Mouse (Mus musculus) heart, adult 9 months (tissue): ENCODE results near the gene Tmem178.
A peak's percentile ranks its signal among the peaks of the same experiment; 100 is the strongest.

Source experiments
- DNase-seq, 2 experiments: peaks; one replicate each; pipeline ENCODE4 v3.0.0; 2022; ENCODE audit warnings: low spot score in 2 of 2

The Tmem178 gene

GRCm38 (mm10) chr17:80997226-80997625 lies 52.8 kb downstream of the Tmem178 start:
- DNase-seq = no peak

- DNase-seq = no peak
Measured at GRCm38 (mm10) chr17:80998958-80999357, 54.5 kb downstream of the Tmem178 start.

- no peak for DNase-seq
Measured at GRCm38 (mm10) chr17:81001010-81001409, 56.6 kb downstream of the Tmem178 start.

GRCm38 (mm10) chr17:81001647-81002046 lies 57.2 kb downstream of the Tmem178 start:
- no peak for DNase-seq

- no peak for DNase-seq
Measured at GRCm38 (mm10) chr17:81002130-81002529, 57.7 kb downstream of the Tmem178 start.

GRCm38 (mm10) chr17:81004454-81004853 lies 60.0 kb downstream of the Tmem178 start:
- no peak for DNase-seq

- no peak for DNase-seq
Measured at GRCm38 (mm10) chr17:81005292-81005691, 60.9 kb downstream of the Tmem178 start.

GRCm38 (mm10) chr17:81009112-81009511 lies 64.7 kb downstream of the Tmem178 start:
- no peak for DNase-seq

- DNase-seq = no peak
Measured at GRCm38 (mm10) chr17:81010199-81010598, 65.8 kb downstream of the Tmem178 start.

- DNase-seq = no peak
Measured at GRCm38 (mm10) chr17:81010844-81011685, 66.6 kb downstream of the Tmem178 start.

GRCm38 (mm10) chr17:81015814-81016447 lies 71.5 kb downstream of the Tmem178 start:
- DNase-seq = peak; percentile 20 to 33

GRCm38 (mm10) chr17:81017132-81017531 lies 72.7 kb downstream of the Tmem178 start:
- DNase-seq = no peak

- DNase-seq = no peak
Measured at GRCm38 (mm10) chr17:81027331-81027730, 82.9 kb downstream of the Tmem178 start.

- no peak for DNase-seq
Measured at GRCm38 (mm10) chr17:81031830-81032442, 87.5 kb downstream of the Tmem178 start.

GRCm38 (mm10) chr17:81032957-81033356 lies 88.5 kb downstream of the Tmem178 start:
- DNase-seq = no peak

- DNase-seq = no peak
Measured at GRCm38 (mm10) chr17:81035354-81035753, 90.9 kb downstream of the Tmem178 start.

GRCm38 (mm10) chr17:81038707-81039408 lies 94.4 kb downstream of the Tmem178 start:
- DNase-seq = no peak

- no peak for DNase-seq
Measured at GRCm38 (mm10) chr17:81041662-81042061, 97.2 kb downstream of the Tmem178 start.

GRCm38 (mm10) chr17:81044356-81044755 lies 99.9 kb downstream of the Tmem178 start:
- no peak for DNase-seq

GRCm38 (mm10) chr17:81045115-81045514 lies 100.7 kb downstream of the Tmem178 start:
- DNase-seq = no peak

- DNase-seq = no peak
Measured at GRCm38 (mm10) chr17:81045525-81046150, 101.2 kb downstream of the Tmem178 start.
